25 mouse cellular contexts compared by ENCODE assay signal in genomic region chr5:115579363-115579762, GRCm38 (mm10). TPM values are rescaled to one million over a fixed set of nuclear protein-coding genes. Genes with fewer than 3 reads are reported as not detected.
DNase-seq lines count a peak whose midpoint lies in the region; ATAC-seq and TF ChIP-seq lines count a peak whose summit lies in the region.
"Had no signal": no experiment of that assay in that cellular context is flagged by ENCODE, and none has a peak within 500 bp of the region (broad histone marks: within the 10 kb centered on the region; RNA-seq: fewer than 3 reads in every experiment).

No protein-coding gene starts in this region.

- H3K27ac ChIP-seq in kidney, embryonic 16.5 days (ENCODE audit: low read length): no peak overlapping the region
- no peak overlapping the region for H3K27ac ChIP-seq in forebrain, postnatal 0 days (ENCODE audit: low read depth, low read length)
- H3K27ac ChIP-seq: embryonic facial prominence, embryonic 10.5 days; embryonic facial prominence, embryonic 13.5 days; forebrain, embryonic 10.5 days; forebrain, embryonic 13.5 days; hindbrain, embryonic 12.5 days; hindbrain, embryonic 15.5 days had no signal

- no peaks in the 10 kb centered on the region for H3K27me3 ChIP-seq in kidney, embryonic 16.5 days (ENCODE audit: insufficient read depth, low read length)
- no peaks in the 10 kb centered on the region for H3K27me3 ChIP-seq in forebrain, postnatal 0 days (ENCODE audit: insufficient read depth, low read length)
- H3K27me3 ChIP-seq: CH12.LX; embryonic facial prominence, embryonic 13.5 days; forebrain, embryonic 13.5 days; hindbrain, embryonic 12.5 days; hindbrain, embryonic 15.5 days; Patski had no signal

- no peak for TF ChIP-seq CTCF in forebrain, postnatal 0 days (IDR thresholded peaks at IDR 0.05; ENCODE audit: low read depth)

- 92% methylated on average over 5 of the region's 5 CpGs for WGBS in kidney, embryonic 16.5 days
- WGBS in forebrain, postnatal 0 days: 90% methylated on average over 5 of the region's 5 CpGs

- 0 out of 2 replicates have a peak, but pooled peaks have one; percentile 24 for ATAC-seq in kidney, embryonic 16.5 days (ENCODE audit: low FRiP score, low TSS enrichment)
- ATAC-seq in forebrain, postnatal 0 days: no peak
- ATAC-seq: forebrain, embryonic 13.5 days; forebrain, embryonic 16.5 days; intestine, postnatal 0 days; Patski had no signal

- peak; percentile 26 to 38 for DNase-seq in cerebellum, adult 18-20 months
- no peak for DNase-seq in cerebellum, adult 8-10 months
- DNase-seq in kidney, adult 18-20 months: no peak
- DNase-seq in brain, adult 2 months (ENCODE audit: low read depth, low spot score): peak; percentile 39
- DNase-seq in retina, embryonic 14.5 days (ENCODE audit: low spot score): no peak
- no peak for DNase-seq in forebrain, postnatal 0 days
- DNase-seq: adrenal gland, adult 2 months; adrenal gland, postnatal 14 days; B cell, adult 2 months; embryo, embryonic 11 days; gastrocnemius, postnatal 14 days; heart, adult 11 months had no signal

- H3K4me1 ChIP-seq in kidney, embryonic 16.5 days (ENCODE audit: insufficient read depth, low read length): no peaks in the 10 kb centered on the region
- H3K4me1 ChIP-seq in forebrain, postnatal 0 days (ENCODE audit: insufficient read depth): no peaks in the 10 kb centered on the region
- H3K4me1 ChIP-seq: embryonic facial prominence, embryonic 10.5 days; embryonic facial prominence, embryonic 13.5 days; forebrain, embryonic 10.5 days; forebrain, embryonic 13.5 days; hindbrain, embryonic 12.5 days; hindbrain, embryonic 15.5 days had no signal

- peaks cover 20% of the 10 kb centered on the region for H3K9me3 ChIP-seq in kidney, embryonic 16.5 days (ENCODE audit: low read length)
- 0 out of 2 replicates have a peak, but pooled peaks cover 3% of the 10 kb centered on the region for H3K9me3 ChIP-seq in forebrain, postnatal 0 days (ENCODE audit: low read length)
- H3K9me3 ChIP-seq: G1E; hindbrain, embryonic 15.5 days had no signal

- no peak overlapping the region for H3K9ac ChIP-seq in kidney, embryonic 16.5 days (replicated peaks; ENCODE audit: low read length)
- H3K9ac ChIP-seq in forebrain, postnatal 0 days: no peak overlapping the region
- H3K9ac ChIP-seq: embryonic facial prominence, embryonic 13.5 days; forebrain, embryonic 13.5 days; hindbrain, embryonic 12.5 days; hindbrain, embryonic 15.5 days had no signal

- H3K4me2 ChIP-seq in kidney, embryonic 16.5 days (replicated peaks; ENCODE audit: low read depth, low read length): no peak overlapping the region
- H3K4me2 ChIP-seq in forebrain, postnatal 0 days (ENCODE audit: low read depth): no peak overlapping the region
- H3K4me2 ChIP-seq: embryonic facial prominence, embryonic 13.5 days; forebrain, embryonic 13.5 days; heart, embryonic 11.5 days; hindbrain, embryonic 12.5 days; hindbrain, embryonic 15.5 days had no signal

- no peak overlapping the region for H3K4me3 ChIP-seq in kidney, embryonic 16.5 days (ENCODE audit: low read length)
- no peak overlapping the region for H3K4me3 ChIP-seq in forebrain, postnatal 0 days (ENCODE audit: low read depth, low read length)
- H3K4me3 ChIP-seq: embryonic facial prominence, embryonic 10.5 days; embryonic facial prominence, embryonic 13.5 days; forebrain, embryonic 10.5 days; forebrain, embryonic 13.5 days; hindbrain, embryonic 12.5 days; hindbrain, embryonic 15.5 days had no signal

- H3K36me3 ChIP-seq in kidney, embryonic 16.5 days (ENCODE audit: insufficient read depth, low read length): peaks cover 90% of the 10 kb centered on the region
- H3K36me3 ChIP-seq in forebrain, postnatal 0 days (ENCODE audit: insufficient read depth): peaks cover 94% of the 10 kb centered on the region

RNA-seq across cellular contexts. Expression of gene Gcn1l1, which starts 14.3 kb away (rescaled TPM):
- polyA plus RNA-seq in kidney, embryonic 16.5 days (2015; fragmentation: Nextera tagmentation; extraction: Ambion mirVana): 44.3 and 48.8 TPM in 2 replicates
- 51.9 and 74.4 TPM in 2 replicates for total RNA-seq in forebrain, postnatal 0 days (2014; rRNA removed)
- polyA plus RNA-seq in forebrain, postnatal 0 days (2015; fragmentation: Nextera tagmentation; extraction: Ambion mirVana): 19.4 and 22.4 TPM in 2 replicates

RNA-seq across cellular contexts. Expression of gene Rplp0, which starts 20.1 kb away (rescaled TPM):
- polyA plus RNA-seq in kidney, embryonic 16.5 days (2015; fragmentation: Nextera tagmentation; extraction: Ambion mirVana): 1,527 and 1,553 TPM in 2 replicates
- total RNA-seq in forebrain, postnatal 0 days (2014; rRNA removed): 1,794 and 2,056 TPM in 2 replicates
- polyA plus RNA-seq in forebrain, postnatal 0 days (2015; fragmentation: Nextera tagmentation; extraction: Ambion mirVana): 842 and 978 TPM in 2 replicates

RNA-seq across cellular contexts. Expression of gene Rab35, which starts 52.3 kb away (rescaled TPM):
- 5.8 and 10.7 TPM in 2 replicates for polyA plus RNA-seq in kidney, embryonic 16.5 days (2015; fragmentation: Nextera tagmentation; extraction: Ambion mirVana)
- total RNA-seq in forebrain, postnatal 0 days (2014; rRNA removed): 87.7 and 92.5 TPM in 2 replicates
- polyA plus RNA-seq in forebrain, postnatal 0 days (2015; fragmentation: Nextera tagmentation; extraction: Ambion mirVana): 22.0 and 24.7 TPM in 2 replicates

Comparison
In these comparisons a context has a peak if more than half of its experiments do, and no peak if none do; other contexts are left out.
1. DNase-seq: peak in cerebellum, adult 18-20 months (2 of 2) and brain, adult 2 months (single experiment); none in cerebellum, adult 8-10 months (single experiment), kidney, adult 18-20 months (single experiment), retina, embryonic 14.5 days (single experiment) and forebrain, postnatal 0 days (single experiment).